Mouse (Mus musculus) G1E-ER4 (cell line): ENCODE results near the gene A730049H05Rik. TPM values are rescaled to one million over a fixed set of nuclear protein-coding genes. Genes with fewer than 3 reads are reported as not detected.

Experiments
- GATA1 ChIP-seq: IDR thresholded peaks from one replicate; pipeline ENCODE4 v1.8.0; 2012; ENCODE audit warnings: low read length, inconsistent platforms
- polyA plus RNA-seq: library from polyadenylated mRNA; stranded (reverse); fragments of >175 nt; gene quantifications from 2 replicates; pipeline ENCODE4 v1.2.3, GENCODE M21; 2012

Gene A730049H05Rik
- polyA plus RNA-seq, 1 experiment, result not detected

GRCm38 (mm10) chr6:92862599-92862998, 46.3 kb downstream of the A730049H05Rik start:
- no peak for TF ChIP-seq GATA1

- TF ChIP-seq GATA1, result no peak
Observed at GRCm38 (mm10) chr6:92869089-92869581, 52.9 kb downstream of the A730049H05Rik start, which contains the start of gene Gm15737. Gene Gm15737 (plus strand): TSS chr6:92869357.

GRCm38 (mm10) chr6:92869582-92870219, 53.4 kb downstream of the A730049H05Rik start:
- TF ChIP-seq GATA1, result no peak

GRCm38 (mm10) chr6:92871813-92872212, 55.5 kb downstream of the A730049H05Rik start:
- no peak for TF ChIP-seq GATA1

- no peak for TF ChIP-seq GATA1
Observed at GRCm38 (mm10) chr6:92872766-92873165, 56.5 kb downstream of the A730049H05Rik start.

GRCm38 (mm10) chr6:92874854-92875253, 58.6 kb downstream of the A730049H05Rik start:
- no peak for TF ChIP-seq GATA1

- TF ChIP-seq GATA1, result no peak
Observed at GRCm38 (mm10) chr6:92875340-92875739, 59.1 kb downstream of the A730049H05Rik start.

GRCm38 (mm10) chr6:92876121-92876520, 59.8 kb downstream of the A730049H05Rik start:
- no peak for TF ChIP-seq GATA1

- no peak for TF ChIP-seq GATA1
Observed at GRCm38 (mm10) chr6:92877236-92877635, 61.0 kb downstream of the A730049H05Rik start.

GRCm38 (mm10) chr6:92878771-92879170, 62.5 kb downstream of the A730049H05Rik start:
- TF ChIP-seq GATA1, result no peak

GRCm38 (mm10) chr6:92879700-92880265, 63.5 kb downstream of the A730049H05Rik start:
- TF ChIP-seq GATA1, result no peak

- TF ChIP-seq GATA1, result no peak
Observed at GRCm38 (mm10) chr6:92882446-92882845, 66.2 kb downstream of the A730049H05Rik start.

GRCm38 (mm10) chr6:92883131-92883900, 67.0 kb downstream of the A730049H05Rik start:
- TF ChIP-seq GATA1, result no peak

- no peak for TF ChIP-seq GATA1
Observed at GRCm38 (mm10) chr6:92891535-92891934, 75.3 kb downstream of the A730049H05Rik start.

Other genes starting within 250 kb of the A730049H05Rik start
- gene Prickle2, start 110.3 kb upstream of the A730049H05Rik start, polyA plus RNA-seq, result not detected in 2 replicates
- gene Gm15737, start 52.9 kb downstream of the A730049H05Rik start, polyA plus RNA-seq, result not detected in 2 replicates
- not detected in 2 replicates for gene Adamts9, start 127.0 kb downstream of the A730049H05Rik start, polyA plus RNA-seq